Mouse (Mus musculus): ENCODE results near the gene Ccdc54. TPM values are rescaled to one million over a fixed set of nuclear protein-coding genes. Genes with fewer than 3 reads are reported as not detected.

Gene Ccdc54
- polyA plus RNA-seq, 1 experiment, result not detected

- Histone ChIP-seq H3K27me3 (ENCODE audit: control insufficient read depth, insufficient read depth, low read length) (no peaks in the 10 kb centered on the region), H3K4me3 (ENCODE audit: control insufficient read depth, insufficient read depth, low read length) (no peak overlapping the region), H3K4me1 (replicated peaks; ENCODE audit: control insufficient read depth, insufficient read depth, low read length) (no peaks in the 10 kb centered on the region), H3K27ac (ENCODE audit: control insufficient read depth, insufficient read depth, low read length) (no peak overlapping the region), H3K36me3 (ENCODE audit: control insufficient read depth, insufficient read depth, low read length) (no peaks in the 10 kb centered on the region)
- DNase-seq, result no peak
- WGBS, result 26% methylated on average over 11 of the region's 11 CpGs
- TF ChIP-seq POLR2A (IDR thresholded peaks at IDR 0.05; ENCODE audit: control insufficient read depth, extremely low read depth, insufficient read depth, low read length, poor library complexity), result no peak
- no peak for TF ChIP-seq CTCF (IDR thresholded peaks at IDR 0.05; ENCODE audit: borderline replicate concordance, control insufficient read depth, extremely low read depth, insufficient read depth, low read length, poor library complexity)
These were observed 1.3 kb downstream of the Ccdc54 start for GRCm38 (mm10) chr16:50589574-50590151.

GRCm38 (mm10) chr16:50588191-50588590 lies 2.8 kb downstream of the Ccdc54 start:
- no peaks in the 10 kb centered on the region for H3K36me3 ChIP-seq (ENCODE audit: control insufficient read depth, insufficient read depth, low read length)
- WGBS, result 18% methylated on average over 1 of the region's 1 CpGs
- no peak for DNase-seq
- TF ChIP-seq POLR2A (IDR thresholded peaks at IDR 0.05; ENCODE audit: control insufficient read depth, extremely low read depth, insufficient read depth, low read length, poor library complexity) (no peak), CTCF (IDR thresholded peaks at IDR 0.05; ENCODE audit: borderline replicate concordance, control insufficient read depth, extremely low read depth, insufficient read depth, low read length, poor library complexity) (no peak)
- no peak overlapping the region for H3K4me3 ChIP-seq (ENCODE audit: control insufficient read depth, insufficient read depth, low read length)
- no peak overlapping the region for H3K27ac ChIP-seq (ENCODE audit: control insufficient read depth, insufficient read depth, low read length)
- H3K27me3 ChIP-seq (ENCODE audit: control insufficient read depth, insufficient read depth, low read length), result no peaks in the 10 kb centered on the region
- no peaks in the 10 kb centered on the region for H3K4me1 ChIP-seq (replicated peaks; ENCODE audit: control insufficient read depth, insufficient read depth, low read length)

- H3K4me1 ChIP-seq (replicated peaks; ENCODE audit: control insufficient read depth, insufficient read depth, low read length), result no peaks in the 10 kb centered on the region
- no peaks in the 10 kb centered on the region for H3K36me3 ChIP-seq (ENCODE audit: control insufficient read depth, insufficient read depth, low read length)
- H3K4me3 ChIP-seq (ENCODE audit: control insufficient read depth, insufficient read depth, low read length), result no peak overlapping the region
- WGBS, result 96% methylated on average over 7 of the region's 7 CpGs
- no peak overlapping the region for H3K27ac ChIP-seq (ENCODE audit: control insufficient read depth, insufficient read depth, low read length)
- no peaks in the 10 kb centered on the region for H3K27me3 ChIP-seq (ENCODE audit: control insufficient read depth, insufficient read depth, low read length)
- DNase-seq, result no peak
- TF ChIP-seq POLR2A (IDR thresholded peaks at IDR 0.05; ENCODE audit: control insufficient read depth, extremely low read depth, insufficient read depth, low read length, poor library complexity), result no peak
- TF ChIP-seq CTCF (IDR thresholded peaks at IDR 0.05; ENCODE audit: borderline replicate concordance, control insufficient read depth, extremely low read depth, insufficient read depth, low read length, poor library complexity), result no peak
These were observed 3.8 kb downstream of the Ccdc54 start for GRCm38 (mm10) chr16:50587139-50587538.

- no peak for DNase-seq
- no peak overlapping the region for H3K27ac ChIP-seq (ENCODE audit: control insufficient read depth, insufficient read depth, low read length)
- no peaks in the 10 kb centered on the region for H3K4me1 ChIP-seq (replicated peaks; ENCODE audit: control insufficient read depth, insufficient read depth, low read length)
- H3K36me3 ChIP-seq (ENCODE audit: control insufficient read depth, insufficient read depth, low read length), result no peaks in the 10 kb centered on the region
- TF ChIP-seq POLR2A (IDR thresholded peaks at IDR 0.05; ENCODE audit: control insufficient read depth, extremely low read depth, insufficient read depth, low read length, poor library complexity) (no peak), CTCF (IDR thresholded peaks at IDR 0.05; ENCODE audit: borderline replicate concordance, control insufficient read depth, extremely low read depth, insufficient read depth, low read length, poor library complexity) (no peak)
- no peaks in the 10 kb centered on the region for H3K27me3 ChIP-seq (ENCODE audit: control insufficient read depth, insufficient read depth, low read length)
- H3K4me3 ChIP-seq (ENCODE audit: control insufficient read depth, insufficient read depth, low read length), result no peak overlapping the region
- 90% methylated on average over 6 of the region's 6 CpGs for WGBS
These were observed 12.6 kb downstream of the Ccdc54 start for GRCm38 (mm10) chr16:50578361-50578760.

GRCm38 (mm10) chr16:50572557-50572956 lies 18.4 kb downstream of the Ccdc54 start:
- Histone ChIP-seq H3K4me1 (replicated peaks; ENCODE audit: control insufficient read depth, insufficient read depth, low read length) (no peaks in the 10 kb centered on the region), H3K27me3 (ENCODE audit: control insufficient read depth, insufficient read depth, low read length) (no peaks in the 10 kb centered on the region), H3K36me3 (ENCODE audit: control insufficient read depth, insufficient read depth, low read length) (no peaks in the 10 kb centered on the region), H3K27ac (ENCODE audit: control insufficient read depth, insufficient read depth, low read length) (no peak overlapping the region), H3K4me3 (ENCODE audit: control insufficient read depth, insufficient read depth, low read length) (no peak overlapping the region)
- TF ChIP-seq POLR2A (IDR thresholded peaks at IDR 0.05; ENCODE audit: control insufficient read depth, extremely low read depth, insufficient read depth, low read length, poor library complexity) (no peak), CTCF (IDR thresholded peaks at IDR 0.05; ENCODE audit: borderline replicate concordance, control insufficient read depth, extremely low read depth, insufficient read depth, low read length, poor library complexity) (no peak)
- no peak for DNase-seq
- WGBS, result 95% methylated on average over 13 of the region's 13 CpGs

- Histone ChIP-seq H3K36me3 (ENCODE audit: control insufficient read depth, insufficient read depth, low read length) (no peaks in the 10 kb centered on the region), H3K27me3 (ENCODE audit: control insufficient read depth, insufficient read depth, low read length) (no peaks in the 10 kb centered on the region), H3K27ac (ENCODE audit: control insufficient read depth, insufficient read depth, low read length) (no peak overlapping the region), H3K4me1 (replicated peaks; ENCODE audit: control insufficient read depth, insufficient read depth, low read length) (no peaks in the 10 kb centered on the region), H3K4me3 (ENCODE audit: control insufficient read depth, insufficient read depth, low read length) (no peak overlapping the region)
- WGBS, result 92% methylated on average over 6 of the region's 6 CpGs
- TF ChIP-seq CTCF (IDR thresholded peaks at IDR 0.05; ENCODE audit: borderline replicate concordance, control insufficient read depth, extremely low read depth, insufficient read depth, low read length, poor library complexity), result no peak
- no peak for DNase-seq
These were observed 31.7 kb downstream of the Ccdc54 start for GRCm38 (mm10) chr16:50559163-50559771.

GRCm38 (mm10) chr16:50553828-50554227 lies 37.1 kb downstream of the Ccdc54 start:
- Histone ChIP-seq H3K36me3 (ENCODE audit: control insufficient read depth, insufficient read depth, low read length) (no peaks in the 10 kb centered on the region), H3K4me3 (ENCODE audit: control insufficient read depth, insufficient read depth, low read length) (no peak overlapping the region), H3K27ac (ENCODE audit: control insufficient read depth, insufficient read depth, low read length) (no peak overlapping the region), H3K4me1 (replicated peaks; ENCODE audit: control insufficient read depth, insufficient read depth, low read length) (no peaks in the 10 kb centered on the region), H3K27me3 (ENCODE audit: control insufficient read depth, insufficient read depth, low read length) (no peaks in the 10 kb centered on the region)
- no peak for DNase-seq
- TF ChIP-seq POLR2A (IDR thresholded peaks at IDR 0.05; ENCODE audit: control insufficient read depth, extremely low read depth, insufficient read depth, low read length, poor library complexity) (no peak), CTCF (IDR thresholded peaks at IDR 0.05; ENCODE audit: borderline replicate concordance, control insufficient read depth, extremely low read depth, insufficient read depth, low read length, poor library complexity) (no peak)
- WGBS, result 90% methylated on average over 2 of the region's 2 CpGs

All from thymus, adult 2 months (tissue).